Mouse (Mus musculus) heart, postnatal 14 days (tissue): Measurements from ENCODE around the gene Tcl1. TPM values are rescaled to one million over a fixed set of nuclear protein-coding genes. Genes with fewer than 3 reads are reported as not detected.
"Not testable (repeated sequence)": the region's sequence is repeated elsewhere in the genome, so short reads cannot be mapped to it uniquely, and the experiment has no call there.

ENCODE experiments used
- DNase-seq, 2 experiments: peaks; one replicate each; pipeline ENCODE4 v3.0.0; 2021 to 2022
- intact Hi-C: fragments of 180-260 bp; cut with DNase I; formaldehyde crosslinking; loops from one replicate; pipeline ENCODE4 v1.15.1; 2025
- long read RNA-seq, 2 experiments: library from polyadenylated mRNA; stranded (forward); transcript quantifications; one replicate each; pipeline ENCODE4 v2.0.0; 2021
- total RNA-seq, 2 experiments: library from RNA; stranded (reverse); gene quantifications; 2 replicates each; pipeline ENCODE4 v1.2.3; 2021

Tcl1 gene
- not detected for total RNA-seq
- long read RNA-seq, experiment 1: 0 reads
- long read RNA-seq, experiment 2: 0 reads

- intact Hi-C loops: no loop called here
- no peak for DNase-seq
These were observed at the start of gene Tcl1 for GRCm38 (mm10) chr12:105222601-105223319. TSS of gene Tcl1 (minus strand) at chr12:105222793.

GRCm38 (mm10) chr12:105271016-105271965 is 48.7 kb upstream of the Tcl1 start:
- intact Hi-C loops: no loop called here
- no peak for DNase-seq

GRCm38 (mm10) chr12:105267076-105267475 is 44.5 kb upstream of the Tcl1 start:
- intact Hi-C loops: no loop called here

GRCm38 (mm10) chr12:105266096-105266495 is 43.5 kb upstream of the Tcl1 start:
- intact Hi-C loops: no loop called here
- DNase-seq: peak; percentile 35 to 55

More at GRCm38 (mm10) chr12:105267076-105267475, 44.5 kb upstream of the Tcl1 start:
- DNase-seq: no peak

- intact Hi-C loops: no loop called here
These were observed 36.6 kb upstream of the Tcl1 start for GRCm38 (mm10) chr12:105259221-105259620.

GRCm38 (mm10) chr12:105258787-105259186 is 36.2 kb upstream of the Tcl1 start:
- DNase-seq: no peak
- intact Hi-C loops: no loop called here

More at GRCm38 (mm10) chr12:105259221-105259620, 36.6 kb upstream of the Tcl1 start:
- DNase-seq: no peak

GRCm38 (mm10) chr12:105253796-105254195 is 31.2 kb upstream of the Tcl1 start:
- DNase-seq: no peak
- intact Hi-C loops: no loop called here

- intact Hi-C loops: no loop called here
- peak in 1 of 2 experiments; percentile 28 for DNase-seq
These were observed 26.2 kb upstream of the Tcl1 start for GRCm38 (mm10) chr12:105248763-105249233.

- intact Hi-C loops: no loop called here
These were observed 16.5 kb upstream of the Tcl1 start for GRCm38 (mm10) chr12:105239060-105239459.

GRCm38 (mm10) chr12:105235091-105235490 is 12.5 kb upstream of the Tcl1 start:
- no peak for DNase-seq
- intact Hi-C loops: no loop called here

More at GRCm38 (mm10) chr12:105239060-105239459, 16.5 kb upstream of the Tcl1 start:
- DNase-seq: no peak

- intact Hi-C loops: no loop called here
- no peak for DNase-seq
These were observed 11.8 kb upstream of the Tcl1 start for GRCm38 (mm10) chr12:105234362-105234761.

- no peak for DNase-seq
- intact Hi-C loops: no loop called here
These were observed 2.2 kb upstream of the Tcl1 start for GRCm38 (mm10) chr12:105224621-105225320.

- intact Hi-C loops: no loop called here
- DNase-seq: no peak
These were observed 5.4 kb downstream of the Tcl1 start for GRCm38 (mm10) chr12:105217101-105217760.

- intact Hi-C loops: no loop called here
- DNase-seq: no peak
These were observed 13.4 kb downstream of the Tcl1 start for GRCm38 (mm10) chr12:105209231-105209630.

GRCm38 (mm10) chr12:105208441-105208840 is 14.2 kb downstream of the Tcl1 start:
- intact Hi-C loops: no loop called here

GRCm38 (mm10) chr12:105207071-105207470 is 15.5 kb downstream of the Tcl1 start:
- intact Hi-C loops: no loop called here
- no peak for DNase-seq

More at GRCm38 (mm10) chr12:105208441-105208840, 14.2 kb downstream of the Tcl1 start:
- DNase-seq: no peak

- DNase-seq, intact Hi-C loops: not testable (repeated sequence)
These were observed 20.9 kb downstream of the Tcl1 start, which contains the start of gene Tcl1b4 for GRCm38 (mm10) chr12:105201657-105202056. TSS of gene Tcl1b4 (plus strand) at chr12:105201957.

GRCm38 (mm10) chr12:105199684-105200497 is 22.7 kb downstream of the Tcl1 start:
- intact Hi-C loops, DNase-seq: not testable (repeated sequence)

- intact Hi-C loops, DNase-seq: not testable (repeated sequence)
These were observed 31.9 kb downstream of the Tcl1 start, which contains the start of gene Tcl1b3 for GRCm38 (mm10) chr12:105190743-105191142. TSS of gene Tcl1b3 (plus strand) at chr12:105191043.
